Mouse (Mus musculus) hindbrain, embryonic 16.5 days (tissue): Measurements from ENCODE around the gene Gstm5. TPM values are rescaled to one million over a fixed set of nuclear protein-coding genes. Genes with fewer than 3 reads are reported as not detected.
A peak's percentile ranks its signal among the peaks of the same experiment; 100 is the strongest.
"Not testable (repeated sequence)": the region's sequence is repeated elsewhere in the genome, so short reads cannot be mapped to it uniquely, and the experiment has no call there.

Source experiments
- ATAC-seq: fragments of 200-750 bp; cut with Nextera tagmentation; 2 replicates; pipeline ENCODE4 v1.8.0; 2017; ENCODE audit warnings: moderate TSS enrichment, moderate library complexity
- H3K27ac ChIP-seq: fragments of 300-500 bp; sonication (generic); 2 replicates; pipeline ENCODE4 v1.5.1; 2014; ENCODE audit warnings: low read depth, mild to moderate bottlenecking, control low read depth, low read length, moderate library complexity
- H3K27me3 ChIP-seq: fragments of 300-500 bp; sonication (generic); replicated peaks from 2 replicates; pipeline ENCODE4 v1.6.1; 2014; ENCODE audit warnings: low read length; ENCODE audit not compliant: control insufficient read depth, insufficient read depth
- H3K36me3 ChIP-seq: fragments of 300-500 bp; sonication (generic); 2 replicates; pipeline ENCODE4 v1.6.1; 2014; ENCODE audit warnings: mild to moderate bottlenecking, low read length, moderate library complexity, mixed read lengths; ENCODE audit not compliant: control insufficient read depth, insufficient read depth
- H3K4me1 ChIP-seq: fragments of 300-500 bp; sonication (generic); 2 replicates; pipeline ENCODE4 v1.6.1; 2014; ENCODE audit warnings: low read depth, low read length; ENCODE audit not compliant: control insufficient read depth, insufficient read depth
- H3K4me2 ChIP-seq: fragments of 300-500 bp; sonication (generic); 2 replicates; pipeline ENCODE4 v1.6.1; 2014; ENCODE audit warnings: mild to moderate bottlenecking, low read length, control low read depth, moderate library complexity
- H3K4me3 ChIP-seq: fragments of 300-500 bp; sonication (generic); 2 replicates; pipeline ENCODE4 v1.5.1; 2014; ENCODE audit warnings: mild to moderate bottlenecking, low read length, control low read depth, moderate library complexity
- H3K9ac ChIP-seq: fragments of 300-500 bp; sonication (generic); 2 replicates; pipeline ENCODE4 v1.6.1; 2014; ENCODE audit warnings: low read depth, mild to moderate bottlenecking, control low read depth, low read length, moderate library complexity
- H3K9me3 ChIP-seq: fragments of 300-500 bp; sonication (generic); 2 replicates; pipeline ENCODE4 v1.6.1; 2014; ENCODE audit warnings: mild to moderate bottlenecking, low read length, moderate library complexity; ENCODE audit not compliant: control insufficient read depth
- WGBS: fragments of 180-500 bp; shearing (Covaris S2); extraction: QIAGEN DNeasy Blood & Tissue Kit; methylation state at CpG from one replicate; pipeline ENCODE4 v1.1.7; 2014; 5-methylcytosine and 5-hydroxymethylcytosine counted together
- polyA plus RNA-seq: library from polyadenylated mRNA; unstranded; fragments of >200 nt; fragmentation: Nextera tagmentation; extraction: Ambion mirVana; gene quantifications from 2 replicates; pipeline ENCODE4 v1.2.1, GENCODE M21; 2015

Gene Gstm5
- polyA plus RNA-seq, 1 experiment from 2014 or later, result 292 TPM

DNA sequence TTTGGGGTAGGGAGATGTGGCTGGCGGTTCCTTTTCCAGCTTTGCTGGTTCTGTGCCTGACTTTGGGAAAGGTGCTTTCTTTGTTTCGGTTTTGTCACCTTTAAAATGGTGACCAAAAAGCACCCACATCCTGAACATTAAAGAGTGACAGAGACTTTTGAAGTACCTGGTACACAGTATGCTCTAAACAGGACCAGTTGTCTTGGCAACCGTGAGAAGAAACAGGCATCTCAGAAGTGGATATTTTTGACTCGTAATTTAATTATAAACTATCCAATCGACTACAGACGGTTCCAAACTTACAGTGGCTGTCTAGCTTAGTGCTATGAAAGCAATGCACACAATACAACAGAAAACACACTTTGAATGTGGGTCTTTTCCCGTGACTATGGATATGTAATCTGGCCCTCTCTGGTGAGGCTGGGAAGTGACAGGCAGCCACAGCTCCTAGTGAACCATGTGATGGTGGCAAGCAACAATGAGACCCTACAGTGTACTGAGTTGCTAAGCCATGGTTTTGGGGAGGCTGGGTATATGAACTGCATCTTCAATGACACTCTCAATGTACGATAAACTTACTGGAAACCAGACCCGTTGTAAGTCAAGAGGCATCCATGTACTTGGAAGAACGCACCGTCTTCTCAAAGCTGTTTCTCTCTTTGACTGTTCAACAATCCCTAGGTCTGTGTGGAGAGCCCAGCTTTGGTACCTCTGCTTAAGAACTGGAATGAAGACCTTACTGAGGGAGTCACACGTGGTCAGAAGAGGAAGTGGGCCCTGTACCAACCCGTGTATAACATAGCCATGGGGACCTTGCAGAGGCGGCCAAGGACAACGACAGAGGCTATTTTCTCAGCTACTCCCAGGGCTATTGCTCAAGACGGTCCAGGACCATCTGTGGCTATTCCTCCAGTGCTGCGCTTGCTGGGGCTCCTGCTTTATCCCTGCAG, 42.1 kb upstream of the Gstm5 start:
- 86% methylated on average over 17 of the region's 17 CpGs for WGBS
- Histone ChIP-seq H3K27ac (no peak overlapping the region), H3K4me3 (no peak overlapping the region), H3K4me2 (no peak overlapping the region), H3K27me3 (no peaks in the 10 kb centered on the region), H3K4me1 (peaks cover 24% of the 10 kb centered on the region), H3K36me3 (no peaks in the 10 kb centered on the region), H3K9ac (no peak overlapping the region), H3K9me3 (no peaks in the 10 kb centered on the region)
- no peak for ATAC-seq

DNA sequence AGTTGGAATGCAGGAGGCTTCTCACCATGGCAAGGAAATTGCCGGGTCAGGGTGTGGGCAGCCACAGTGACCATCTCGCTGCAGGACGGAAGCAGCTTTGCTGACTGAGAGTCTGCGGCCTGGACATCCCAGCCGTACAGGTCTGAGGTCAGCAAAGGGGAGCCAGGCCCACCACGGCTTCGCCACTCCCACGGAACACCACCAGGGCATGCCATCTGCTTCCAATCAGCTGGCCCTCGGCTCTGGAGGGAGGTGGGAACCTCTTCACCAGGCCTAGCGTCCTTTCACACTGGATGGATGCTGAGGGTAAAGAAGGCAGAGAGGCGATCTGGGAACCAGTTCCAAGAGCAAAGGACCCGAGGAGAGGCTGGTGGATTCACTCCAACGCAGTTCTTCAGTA, 40.3 kb upstream of the Gstm5 start:
- H3K9ac ChIP-seq, result no peak overlapping the region
- H3K4me2 ChIP-seq, result no peak overlapping the region
- H3K36me3 ChIP-seq, result no peaks in the 10 kb centered on the region
- no peak for ATAC-seq
- no peak overlapping the region for H3K27ac ChIP-seq
- no peak overlapping the region for H3K4me3 ChIP-seq
- H3K4me1 ChIP-seq, result peaks cover 7% of the 10 kb centered on the region
- 78% methylated on average over 13 of the region's 13 CpGs for WGBS
- no peaks in the 10 kb centered on the region for H3K27me3 ChIP-seq
- no peaks in the 10 kb centered on the region for H3K9me3 ChIP-seq

DNA sequence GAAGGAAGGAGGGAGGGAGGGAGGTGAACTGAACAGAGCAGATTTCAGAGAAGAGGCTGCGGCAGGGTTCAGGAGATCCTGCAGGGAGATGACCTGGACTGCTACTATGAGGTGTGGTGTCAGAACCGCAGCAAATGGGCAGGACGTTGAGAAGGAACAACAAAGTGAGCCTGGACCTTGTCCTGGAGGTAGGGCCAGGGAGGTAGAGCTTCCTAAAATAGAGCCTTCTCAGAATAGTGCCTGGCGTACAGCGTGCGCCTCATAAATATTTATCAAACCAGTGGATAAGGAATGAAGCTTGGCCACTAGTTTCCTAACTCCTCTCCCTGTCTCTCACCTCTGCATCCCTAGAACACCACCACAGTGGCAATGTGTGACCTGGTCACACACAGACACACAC, 38.0 kb upstream of the Gstm5 start:
- no peak overlapping the region for H3K9ac ChIP-seq
- no peak for ATAC-seq
- WGBS, result 53% methylated on average over 6 of the region's 6 CpGs

DNA sequence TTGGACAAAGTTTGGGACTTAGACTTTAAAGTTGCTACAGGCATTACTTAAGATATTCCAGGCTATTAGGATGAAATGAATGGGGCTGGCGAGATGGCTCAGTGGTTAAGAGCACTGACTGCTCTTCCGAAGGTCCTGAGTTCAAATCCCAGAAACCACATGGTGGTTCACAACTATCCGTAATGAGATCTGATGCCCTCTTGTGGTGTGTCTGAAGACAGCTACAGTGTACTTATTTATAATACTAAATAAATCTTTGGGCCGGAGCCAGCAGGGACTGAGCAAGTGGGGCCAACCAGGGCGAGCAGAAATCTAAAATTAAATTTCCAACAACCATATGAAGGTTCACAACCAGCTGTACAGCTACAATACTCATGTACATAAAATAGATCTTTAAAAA, 34.1 kb upstream of the Gstm5 start:
- not testable (repeated sequence) for H3K4me3 ChIP-seq, H3K4me2 ChIP-seq, H3K9me3 ChIP-seq, ATAC-seq, H3K9ac ChIP-seq, H3K27ac ChIP-seq, H3K27me3 ChIP-seq, H3K36me3 ChIP-seq, H3K4me1 ChIP-seq
- 79% methylated on average over 5 of the region's 5 CpGs for WGBS

More for the DNA sequence above, 38.0 kb upstream of the Gstm5 start:
- H3K4me3 ChIP-seq, result no peak overlapping the region
- no peaks in the 10 kb centered on the region for H3K4me1 ChIP-seq
- no peak overlapping the region for H3K27ac ChIP-seq
- no peaks in the 10 kb centered on the region for H3K9me3 ChIP-seq
- H3K36me3 ChIP-seq, result no peaks in the 10 kb centered on the region
- H3K27me3 ChIP-seq, result no peaks in the 10 kb centered on the region
- no peak overlapping the region for H3K4me2 ChIP-seq

DNA sequence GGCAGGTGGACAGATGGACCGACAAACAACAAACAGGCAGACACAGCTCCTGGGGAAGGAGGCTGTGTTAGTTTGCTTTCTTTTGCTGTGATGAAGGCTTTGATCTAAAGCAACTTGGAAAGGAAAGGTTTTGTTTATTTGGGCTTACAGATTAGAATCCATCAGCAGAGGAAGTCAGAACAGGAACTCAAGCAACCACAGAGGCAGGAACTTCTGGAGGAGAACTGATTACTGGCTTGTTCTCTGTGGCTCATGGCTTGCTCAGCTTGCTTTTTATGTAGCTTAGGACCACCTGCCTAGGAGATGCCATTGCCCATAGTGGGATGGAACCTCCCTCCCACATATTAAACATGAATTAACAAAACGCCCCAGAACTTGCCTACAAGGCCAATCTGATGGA, 33.1 kb upstream of the Gstm5 start:
- Histone ChIP-seq H3K9me3 (no peaks in the 10 kb centered on the region), H3K9ac (no peak overlapping the region), H3K4me3 (no peak overlapping the region), H3K27me3 (no peaks in the 10 kb centered on the region), H3K4me1 (peaks cover 4% of the 10 kb centered on the region; the same call in 1 of the 2 replicates), H3K27ac (no peak overlapping the region), H3K4me2 (no peak overlapping the region), H3K36me3 (no peaks in the 10 kb centered on the region)
- no peak for ATAC-seq
- 76% methylated on average over 2 of the region's 2 CpGs for WGBS

DNA sequence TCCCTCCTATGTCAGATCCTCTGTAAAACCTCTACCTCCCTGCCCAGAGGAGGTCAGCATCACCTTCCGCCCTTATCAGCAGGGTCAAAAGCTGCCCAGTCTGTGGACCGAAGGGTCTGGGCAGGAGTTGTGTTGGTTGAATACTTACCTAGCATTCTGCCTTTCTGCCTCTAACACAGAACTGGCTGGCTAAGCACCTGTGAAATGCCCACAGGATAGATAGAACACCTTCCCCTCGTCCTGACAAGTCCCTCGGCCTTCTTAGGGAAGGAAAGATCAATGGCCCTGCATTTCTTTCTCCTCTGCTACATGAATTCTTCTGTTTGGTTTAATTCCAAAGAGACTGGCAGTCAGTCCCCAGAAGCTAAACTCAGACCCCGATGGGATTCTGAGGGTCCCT, 32.1 kb upstream of the Gstm5 start:
- no peak overlapping the region for H3K27ac ChIP-seq
- no peaks in the 10 kb centered on the region for H3K9me3 ChIP-seq
- H3K9ac ChIP-seq, result no peak overlapping the region
- ATAC-seq, result 0 out of 2 replicates have a peak, but pooled peaks have one; percentile 5
- H3K27me3 ChIP-seq, result no peaks in the 10 kb centered on the region
- H3K4me2 ChIP-seq, result no peak overlapping the region
- WGBS, result 76% methylated on average over 5 of the region's 5 CpGs
- H3K4me3 ChIP-seq, result no peak overlapping the region
- H3K36me3 ChIP-seq, result no peaks in the 10 kb centered on the region
- H3K4me1 ChIP-seq, result peaks cover 4% of the 10 kb centered on the region; the same call in 1 of the 2 replicates

DNA sequence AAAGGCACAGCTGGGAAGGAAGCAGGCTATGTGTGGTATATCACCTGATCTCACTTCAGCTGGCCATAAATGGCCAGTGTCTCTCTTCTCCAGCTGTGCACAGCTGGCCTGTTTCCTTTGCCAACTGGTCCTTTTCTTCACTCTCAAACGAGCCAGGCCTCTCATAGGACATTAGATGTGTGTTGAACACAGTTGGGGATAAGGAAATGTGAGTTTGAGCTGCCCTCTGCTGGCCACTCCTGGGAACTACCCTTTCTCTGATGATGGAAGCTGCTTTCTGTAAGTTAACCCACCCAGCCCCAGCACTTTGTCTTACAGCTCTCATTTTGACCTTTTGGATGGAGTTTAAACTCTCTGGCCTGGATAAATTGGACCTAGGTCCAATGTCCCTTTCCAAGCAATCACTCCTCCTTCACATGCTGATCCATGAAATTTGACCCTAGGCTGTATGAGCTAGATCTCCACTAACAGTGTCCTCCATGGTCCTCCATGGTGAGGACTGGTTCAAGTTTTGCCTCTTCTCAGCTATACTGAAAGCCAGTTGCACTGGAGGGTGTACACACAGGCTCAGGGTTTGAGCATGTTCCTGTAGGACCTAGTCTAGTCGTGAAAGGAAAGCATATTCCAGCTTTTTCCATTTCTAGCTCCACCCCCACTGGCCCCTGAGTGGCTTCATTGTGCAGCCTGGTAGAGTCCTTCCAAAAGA, 31.6 kb upstream of the Gstm5 start:
- Histone ChIP-seq H3K9me3 (no peaks in the 10 kb centered on the region), H3K4me2 (no peak overlapping the region), H3K27ac (no peak overlapping the region), H3K27me3 (no peaks in the 10 kb centered on the region), H3K4me3 (no peak overlapping the region), H3K4me1 (peaks cover 6% of the 10 kb centered on the region; the same call in 1 of the 2 replicates), H3K9ac (no peak overlapping the region), H3K36me3 (no peaks in the 10 kb centered on the region)
- 13% methylated on average over 2 of the region's 2 CpGs for WGBS
- ATAC-seq, result peak; percentile 88

DNA sequence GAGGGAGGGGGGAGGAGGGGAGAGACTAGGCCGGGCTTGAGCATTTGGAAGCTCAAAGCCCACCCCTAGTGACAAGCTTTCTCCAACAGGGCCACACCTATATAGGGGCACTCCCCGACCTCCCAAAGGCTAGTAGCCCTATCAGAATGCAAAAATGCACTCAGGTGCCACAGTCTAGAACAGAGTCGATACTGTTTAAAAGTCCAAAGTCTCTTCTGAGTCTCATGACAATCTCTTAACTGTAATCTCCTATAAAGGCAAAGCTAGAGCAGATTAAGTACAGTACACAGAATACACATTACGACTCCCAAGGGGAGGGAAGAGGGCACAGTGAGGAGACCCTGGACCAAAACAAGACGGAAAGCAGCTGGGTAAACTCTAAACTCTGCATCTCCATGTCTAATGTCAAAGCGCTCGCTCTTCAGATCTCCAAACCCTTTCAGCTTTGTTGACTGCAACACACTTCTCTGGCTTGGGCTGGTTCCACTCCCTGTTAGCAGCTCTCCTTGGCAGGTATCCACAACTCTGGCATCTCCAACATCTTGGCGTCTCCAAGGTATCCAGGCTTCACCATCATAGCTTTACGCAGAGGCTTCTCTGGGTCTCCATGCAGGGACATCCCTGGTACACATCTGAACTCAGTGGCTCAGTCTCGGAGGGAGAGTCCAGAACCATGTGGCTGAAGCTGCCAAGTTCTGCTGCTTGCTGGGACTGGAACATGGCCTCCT, 30.1 kb upstream of the Gstm5 start:
- no peak overlapping the region for H3K4me2 ChIP-seq
- H3K27me3 ChIP-seq, result no peaks in the 10 kb centered on the region
- H3K9ac ChIP-seq, result no peak overlapping the region
- H3K27ac ChIP-seq, result no peak overlapping the region
- no peak overlapping the region for H3K4me3 ChIP-seq
- H3K36me3 ChIP-seq, result no peaks in the 10 kb centered on the region
- 69% methylated on average over 10 of the region's 10 CpGs for WGBS
- peaks cover 8% of the 10 kb centered on the region; the same call in 1 of the 2 replicates for H3K4me1 ChIP-seq
- no peak for ATAC-seq
- H3K9me3 ChIP-seq, result no peaks in the 10 kb centered on the region

DNA sequence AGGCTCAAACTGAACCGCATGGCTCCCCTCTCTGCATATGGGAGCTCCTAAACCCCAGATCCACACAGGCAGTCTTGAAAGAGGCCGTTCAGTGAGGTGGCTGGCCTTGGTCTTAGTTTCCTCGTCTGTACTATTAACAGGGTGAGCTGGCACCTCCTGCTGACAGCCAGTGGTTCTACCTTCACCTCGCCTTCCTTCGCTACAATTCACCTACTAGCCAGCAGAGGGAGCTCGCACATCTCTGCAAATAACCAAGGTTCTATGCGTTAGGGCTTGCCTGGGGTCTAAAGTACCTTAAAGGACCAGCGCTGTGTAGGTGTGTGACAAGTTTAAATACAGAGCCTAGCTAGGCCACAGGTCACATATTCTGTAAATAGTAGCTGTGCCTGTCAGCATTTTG, 28.5 kb upstream of the Gstm5 start:
- Histone ChIP-seq H3K4me2 (no peak overlapping the region), H3K9ac (no peak overlapping the region), H3K27ac (no peak overlapping the region), H3K9me3 (no peaks in the 10 kb centered on the region), H3K4me1 (peaks cover 8% of the 10 kb centered on the region; the same call in 1 of the 2 replicates), H3K27me3 (no peaks in the 10 kb centered on the region), H3K36me3 (no peaks in the 10 kb centered on the region), H3K4me3 (no peak overlapping the region)
- ATAC-seq, result peak; percentile 53
- WGBS, result 5% methylated on average over 8 of the region's 8 CpGs
